Mouse (Mus musculus): Measurements from ENCODE around the gene Cox10. TPM values are rescaled to one million over a fixed set of nuclear protein-coding genes. Genes with fewer than 3 reads are reported as not detected.
A peak's percentile ranks its signal among the peaks of the same experiment; 100 is the strongest.

Gene Cox10
- total and polyA plus RNA-seq, 2 experiments, result 4.0 to 12.9 TPM

DNA sequence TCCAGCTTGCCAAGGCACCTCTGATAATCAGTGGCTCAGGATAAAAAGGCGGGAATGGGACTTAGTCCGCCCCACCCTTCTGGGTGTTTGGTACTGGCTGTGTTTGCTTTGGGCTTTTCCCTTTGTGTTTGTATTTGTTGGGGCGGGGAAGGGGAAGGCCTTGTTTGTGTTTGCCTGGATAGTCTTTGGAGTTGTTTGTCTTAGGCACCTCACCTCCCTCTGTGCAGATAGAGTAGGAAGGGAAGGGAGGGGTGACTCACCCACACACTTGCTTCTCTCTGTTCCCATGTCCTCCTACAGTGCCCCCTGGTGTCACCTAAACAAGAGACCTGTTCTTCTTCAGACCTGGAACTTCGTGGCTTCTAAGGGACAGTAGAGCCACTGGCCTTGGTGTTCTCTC lies 122.1 kb downstream of the Cox10 start:
- no peak overlapping the region for H3K27ac ChIP-seq (replicated peaks; ENCODE audit: insufficient read depth, low read depth, low read length)
- no peak overlapping the region for H3K4me3 ChIP-seq (ENCODE audit: insufficient read depth, low read depth, low read length)
- H3K9ac ChIP-seq (ENCODE audit: low read depth, low read length), result no peak overlapping the region
- WGBS, result 16% methylated on average over 4 of the region's 4 CpGs
- DNase-seq (ENCODE audit: extremely low read depth, low read depth, low spot score), result peak; percentile 72
- no peak for TF ChIP-seq POLR2A (IDR thresholded peaks at IDR 0.05; ENCODE audit: extremely low read depth, insufficient read depth, low read length)
- peak; percentile 50 for TF ChIP-seq CTCF (IDR thresholded peaks at IDR 0.05; ENCODE audit: low read depth, low read length)
- no peaks in the 10 kb centered on the region for H3K79me2 ChIP-seq (ENCODE audit: control insufficient read depth, insufficient read depth, low read length)
- no peaks in the 10 kb centered on the region for H3K27me3 ChIP-seq (ENCODE audit: control insufficient read depth, insufficient read depth, low read length)
- no peaks in the 10 kb centered on the region; the same call in 1 of the 2 replicates for H3K4me1 ChIP-seq (ENCODE audit: control insufficient read depth, insufficient read depth, low read length)
- H3K36me3 ChIP-seq (ENCODE audit: control insufficient read depth, insufficient read depth, low read length), result no peaks in the 10 kb centered on the region

DNA sequence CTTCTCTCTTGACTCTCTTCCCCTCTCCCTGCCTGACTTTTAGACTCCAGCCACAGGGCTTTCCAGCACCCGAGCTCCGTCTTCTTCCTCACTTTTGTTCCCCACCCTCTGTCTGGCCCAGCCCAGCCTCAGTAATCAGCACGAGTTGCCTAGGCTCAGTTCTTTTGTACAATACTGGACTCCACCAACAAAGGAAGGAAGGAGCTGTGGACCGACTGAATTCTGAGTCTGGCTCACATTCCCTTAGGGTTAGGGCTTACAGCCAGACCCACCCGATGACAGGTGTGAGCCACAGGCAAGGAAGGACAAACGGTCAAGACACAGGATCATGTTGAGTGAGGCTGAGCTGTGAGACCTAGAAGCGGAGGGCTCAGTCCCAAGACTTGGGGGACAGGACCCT lies 122.5 kb downstream of the Cox10 start:
- Histone ChIP-seq H3K27me3 (ENCODE audit: control insufficient read depth, insufficient read depth, low read length) (no peaks in the 10 kb centered on the region), H3K4me1 (ENCODE audit: control insufficient read depth, insufficient read depth, low read length) (no peaks in the 10 kb centered on the region; the same call in 1 of the 2 replicates), H3K9ac (ENCODE audit: low read depth, low read length) (no peak overlapping the region), H3K27ac (replicated peaks; ENCODE audit: insufficient read depth, low read depth, low read length) (no peak overlapping the region), H3K4me3 (ENCODE audit: insufficient read depth, low read depth, low read length) (no peak overlapping the region), H3K79me2 (ENCODE audit: control insufficient read depth, insufficient read depth, low read length) (no peaks in the 10 kb centered on the region), H3K36me3 (ENCODE audit: control insufficient read depth, insufficient read depth, low read length) (no peaks in the 10 kb centered on the region)
- TF ChIP-seq POLR2A (IDR thresholded peaks at IDR 0.05; ENCODE audit: extremely low read depth, insufficient read depth, low read length) (no peak), CTCF (IDR thresholded peaks at IDR 0.05; ENCODE audit: low read depth, low read length) (no peak)
- no peak for DNase-seq (ENCODE audit: extremely low read depth, low read depth, low spot score)
- WGBS, result 39% methylated on average over 7 of the region's 7 CpGs

GRCm38 (mm10) chr11:63953887-63954286 lies 125.4 kb downstream of the Cox10 start:
- H3K27ac ChIP-seq (replicated peaks; ENCODE audit: insufficient read depth, low read depth, low read length), result no peak overlapping the region
- TF ChIP-seq POLR2A (IDR thresholded peaks at IDR 0.05; ENCODE audit: extremely low read depth, insufficient read depth, low read length) (no peak), CTCF (IDR thresholded peaks at IDR 0.05; ENCODE audit: low read depth, low read length) (no peak)
- H3K4me3 ChIP-seq (ENCODE audit: insufficient read depth, low read depth, low read length), result no peak overlapping the region
- no peaks in the 10 kb centered on the region for H3K79me2 ChIP-seq (ENCODE audit: control insufficient read depth, insufficient read depth, low read length)
- H3K36me3 ChIP-seq (ENCODE audit: control insufficient read depth, insufficient read depth, low read length), result no peaks in the 10 kb centered on the region
- H3K9ac ChIP-seq (ENCODE audit: low read depth, low read length), result no peak overlapping the region
- DNase-seq (ENCODE audit: extremely low read depth, low read depth, low spot score), result no peak
- WGBS, result 94% methylated on average over 2 of the region's 2 CpGs
- H3K4me1 ChIP-seq (ENCODE audit: control insufficient read depth, insufficient read depth, low read length), result no peaks in the 10 kb centered on the region; the same call in 1 of the 2 replicates
- no peaks in the 10 kb centered on the region for H3K27me3 ChIP-seq (ENCODE audit: control insufficient read depth, insufficient read depth, low read length)

DNA sequence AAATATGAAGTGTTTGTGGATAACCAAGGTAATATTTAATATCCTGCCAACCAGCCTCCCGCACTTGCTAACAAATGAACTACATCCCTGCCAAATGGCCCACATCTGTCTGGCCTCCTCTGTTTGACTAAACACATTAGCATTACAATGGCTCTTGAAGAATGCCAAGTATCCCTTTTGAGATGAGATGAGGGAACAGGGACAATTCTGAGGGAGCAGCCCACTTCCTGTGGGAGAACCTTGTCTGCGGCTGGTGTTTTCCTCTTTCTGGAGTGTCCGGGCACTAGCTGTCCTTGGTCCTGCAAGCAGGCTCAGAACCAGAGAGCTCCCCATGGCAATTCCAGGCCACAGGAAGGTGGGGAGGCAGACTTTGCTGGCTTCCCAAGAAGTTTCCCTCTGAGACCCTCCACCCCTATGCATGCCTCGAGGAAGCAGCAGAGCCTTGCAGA lies 126.5 kb downstream of the Cox10 start:
- TF ChIP-seq POLR2A (IDR thresholded peaks at IDR 0.05; ENCODE audit: extremely low read depth, insufficient read depth, low read length), result no peak
- no peak for TF ChIP-seq CTCF (IDR thresholded peaks at IDR 0.05; ENCODE audit: low read depth, low read length)
- Histone ChIP-seq H3K79me2 (ENCODE audit: control insufficient read depth, insufficient read depth, low read length) (no peaks in the 10 kb centered on the region), H3K4me1 (ENCODE audit: control insufficient read depth, insufficient read depth, low read length) (no peaks in the 10 kb centered on the region; the same call in 1 of the 2 replicates), H3K27ac (replicated peaks; ENCODE audit: insufficient read depth, low read depth, low read length) (no peak overlapping the region), H3K4me3 (ENCODE audit: insufficient read depth, low read depth, low read length) (no peak overlapping the region), H3K9ac (ENCODE audit: low read depth, low read length) (no peak overlapping the region), H3K27me3 (ENCODE audit: control insufficient read depth, insufficient read depth, low read length) (no peaks in the 10 kb centered on the region), H3K36me3 (ENCODE audit: control insufficient read depth, insufficient read depth, low read length) (no peaks in the 10 kb centered on the region)
- DNase-seq (ENCODE audit: extremely low read depth, low read depth, low spot score), result no peak
- 77% methylated on average over 4 of the region's 4 CpGs for WGBS

- no peaks in the 10 kb centered on the region for H3K79me2 ChIP-seq (ENCODE audit: control insufficient read depth, insufficient read depth, low read length)
- no peak for TF ChIP-seq POLR2A (IDR thresholded peaks at IDR 0.05; ENCODE audit: extremely low read depth, insufficient read depth, low read length)
- no peak for TF ChIP-seq CTCF (IDR thresholded peaks at IDR 0.05; ENCODE audit: low read depth, low read length)
- DNase-seq (ENCODE audit: extremely low read depth, low read depth, low spot score), result peak; percentile 46
Observed at GRCm38 (mm10) chr11:63951831-63952631, 127.2 kb downstream of the Cox10 start.

GRCm38 (mm10) chr11:63948371-63948770 lies 130.9 kb downstream of the Cox10 start:
- no peak for DNase-seq (ENCODE audit: extremely low read depth, low read depth, low spot score)
- Histone ChIP-seq H3K79me2 (ENCODE audit: control insufficient read depth, insufficient read depth, low read length) (no peaks in the 10 kb centered on the region), H3K4me1 (ENCODE audit: control insufficient read depth, insufficient read depth, low read length) (no peaks in the 10 kb centered on the region), H3K27me3 (ENCODE audit: control insufficient read depth, insufficient read depth, low read length) (no peaks in the 10 kb centered on the region), H3K27ac (replicated peaks; ENCODE audit: insufficient read depth, low read depth, low read length) (no peak overlapping the region), H3K9ac (ENCODE audit: low read depth, low read length) (no peak overlapping the region), H3K36me3 (ENCODE audit: control insufficient read depth, insufficient read depth, low read length) (no peaks in the 10 kb centered on the region), H3K4me3 (ENCODE audit: insufficient read depth, low read depth, low read length) (no peak overlapping the region)
- 92% methylated on average over 11 of the region's 11 CpGs for WGBS
- TF ChIP-seq CTCF (IDR thresholded peaks at IDR 0.05; ENCODE audit: low read depth, low read length) (no peak), POLR2A (IDR thresholded peaks at IDR 0.05; ENCODE audit: extremely low read depth, insufficient read depth, low read length) (no peak)

More at GRCm38 (mm10) chr11:63951831-63952631, 127.2 kb downstream of the Cox10 start:
- Histone ChIP-seq H3K27me3 (ENCODE audit: control insufficient read depth, insufficient read depth, low read length) (no peaks in the 10 kb centered on the region), H3K9ac (ENCODE audit: low read depth, low read length) (no peak overlapping the region), H3K27ac (replicated peaks; ENCODE audit: insufficient read depth, low read depth, low read length) (no peak overlapping the region), H3K4me1 (ENCODE audit: control insufficient read depth, insufficient read depth, low read length) (no peaks in the 10 kb centered on the region; the same call in 1 of the 2 replicates), H3K4me3 (ENCODE audit: insufficient read depth, low read depth, low read length) (peak overlapping the region; percentile 40; the same call in 1 of the 2 replicates), H3K36me3 (ENCODE audit: control insufficient read depth, insufficient read depth, low read length) (no peaks in the 10 kb centered on the region)
- WGBS, result 19% methylated on average over 19 of the region's 19 CpGs

Measured in liver, adult 2 months (tissue).